Mouse (Mus musculus) brain, adult 2 months (tissue): ENCODE data around the gene Crebzf.

Source experiments
- DNase-seq: peaks from one replicate; pipeline ENCODE4 v3.0.0; 2011; ENCODE audit warnings: low read depth, low spot score

Crebzf gene

DNA sequence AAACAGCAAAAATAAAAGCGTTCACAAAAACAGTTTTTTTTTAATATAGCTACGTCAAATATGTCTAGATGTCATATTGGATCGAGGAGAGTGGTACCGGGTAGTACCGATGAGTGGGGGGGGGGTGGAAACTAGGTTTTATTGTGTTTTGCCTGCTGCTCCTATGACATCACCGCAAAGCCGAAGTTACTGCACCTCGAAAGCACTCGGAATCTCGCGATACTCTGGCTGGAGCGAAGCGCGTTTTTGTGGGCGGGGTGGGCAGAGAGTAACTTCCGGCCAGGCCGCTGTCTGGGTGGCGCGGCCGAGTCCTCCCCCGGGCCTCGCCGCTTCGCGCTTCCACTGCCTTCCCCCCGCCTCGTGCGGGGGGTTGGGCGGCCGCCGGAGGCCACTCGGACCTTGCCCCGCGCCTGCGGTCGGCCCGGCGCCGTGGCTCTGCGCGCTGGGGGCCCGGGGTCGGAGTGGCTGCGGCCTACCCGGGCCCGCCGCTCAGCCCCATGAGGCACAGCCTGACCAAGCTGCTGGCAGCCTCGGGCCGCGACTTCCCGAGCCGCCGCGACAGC, at the start of gene Crebzf:
TSS of gene Crebzf (plus strand) at position 212 of the 563 bp plus-strand sequence.
- peak; percentile 99 for DNase-seq

DNA sequence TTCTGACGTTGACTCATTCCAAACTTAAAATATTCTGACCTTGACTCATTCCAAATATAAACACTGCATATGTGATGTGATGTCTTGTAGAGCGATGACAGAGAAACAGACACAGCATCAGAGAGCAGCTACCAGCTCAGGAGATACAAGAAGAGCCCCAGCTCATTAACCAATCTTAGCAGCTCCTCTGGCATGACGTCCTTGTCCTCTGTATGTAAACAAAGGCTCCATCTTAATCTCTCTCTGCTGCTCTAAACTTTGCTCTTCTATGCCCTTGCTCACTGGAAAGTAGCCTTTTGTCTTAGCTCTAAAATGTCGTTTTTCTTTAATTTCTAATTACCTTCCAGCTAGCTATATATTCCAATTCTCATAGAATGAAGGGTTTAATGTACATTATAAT, 47.5 kb upstream of the Crebzf start:
- DNase-seq = no peak

DNA sequence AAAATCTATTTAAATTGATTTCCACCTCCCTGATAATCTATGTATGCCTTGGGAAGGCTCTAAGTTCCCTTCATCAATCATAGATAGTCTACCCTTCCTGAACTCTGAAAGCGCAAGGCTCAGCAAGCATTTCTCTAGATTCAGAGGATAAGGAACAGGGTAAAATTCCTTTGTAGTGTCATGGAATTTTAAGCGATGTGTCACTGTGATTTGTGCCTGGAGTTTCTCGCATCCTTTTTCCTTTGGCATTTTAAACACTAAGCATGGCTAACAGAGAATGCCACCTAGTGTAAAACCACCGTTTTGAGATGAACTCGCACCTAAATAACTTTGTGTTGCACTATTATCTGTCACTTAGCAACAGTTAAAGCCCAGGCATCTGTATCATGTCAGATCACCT, 46.6 kb upstream of the Crebzf start:
- peak; percentile 30 for DNase-seq

DNA sequence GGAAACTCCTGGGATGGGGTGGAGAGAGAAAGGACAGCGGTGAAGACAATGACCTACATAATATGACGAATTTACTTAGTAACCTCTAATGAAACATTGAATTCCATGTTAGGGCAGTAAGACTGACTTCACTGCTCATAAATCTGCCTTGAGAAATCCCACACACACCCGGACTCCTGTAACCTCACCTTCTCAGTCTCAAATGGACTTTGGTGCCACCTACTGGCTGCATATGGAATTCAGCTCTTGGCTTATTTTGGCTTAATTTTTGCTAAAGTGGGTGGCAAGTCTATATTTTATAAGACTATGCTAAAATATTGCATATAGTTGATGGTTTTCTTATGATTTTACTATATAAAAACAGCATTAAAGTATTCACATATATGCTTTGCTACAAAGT, 32.6 kb upstream of the Crebzf start:
- DNase-seq = peak; percentile 87

DNA sequence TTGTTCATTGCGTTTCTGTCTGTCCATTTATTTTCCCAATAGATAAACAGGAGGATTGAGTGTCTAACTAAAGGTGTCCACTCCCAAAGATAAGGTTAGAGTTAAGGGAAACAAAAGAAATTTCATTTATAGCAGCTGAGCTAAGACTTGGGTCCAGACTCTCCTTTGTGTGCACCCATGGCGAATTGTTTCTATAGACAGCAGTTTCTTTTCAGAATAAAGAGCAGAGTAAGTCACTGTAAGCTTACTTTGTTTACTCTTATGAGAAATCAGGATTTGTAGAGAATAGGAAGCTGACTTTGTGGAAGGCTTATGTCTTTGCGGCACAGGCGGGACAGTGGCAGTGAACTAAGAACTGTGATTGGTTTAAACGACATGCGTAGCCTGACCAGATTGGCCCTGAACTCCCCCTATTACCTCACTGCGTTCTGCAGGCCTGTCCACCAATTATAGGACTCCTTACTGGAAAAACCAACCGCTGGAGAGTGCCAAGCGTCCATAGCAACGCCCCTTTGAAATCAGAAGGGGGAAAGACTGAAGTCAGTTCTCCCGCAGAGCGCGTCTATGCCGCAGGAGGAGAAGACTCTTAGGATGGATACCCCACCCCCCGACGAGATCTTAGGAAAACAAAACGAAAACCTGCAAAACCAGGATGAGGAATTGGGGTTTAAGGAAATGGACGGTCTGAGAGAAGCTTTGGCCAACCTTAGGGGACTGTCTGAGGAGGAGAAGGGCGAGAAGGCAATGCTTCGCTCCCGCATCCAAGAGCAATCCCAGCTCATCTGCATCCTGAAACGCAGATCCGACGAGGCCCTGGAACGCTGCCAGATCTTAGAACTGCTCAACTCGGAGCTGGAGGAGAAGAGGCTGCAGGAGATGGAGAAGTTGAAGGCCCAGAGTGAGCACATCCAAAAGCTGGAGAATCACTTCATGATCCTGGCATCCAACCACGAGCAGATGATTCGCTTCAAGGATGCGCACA, 16.2 kb upstream of the Crebzf start, which contains the start of gene Ccdc89:
TSS of gene Ccdc89 (plus strand) at position 558 of the 982 bp plus-strand sequence.
- peak; percentile 99 for DNase-seq

DNA sequence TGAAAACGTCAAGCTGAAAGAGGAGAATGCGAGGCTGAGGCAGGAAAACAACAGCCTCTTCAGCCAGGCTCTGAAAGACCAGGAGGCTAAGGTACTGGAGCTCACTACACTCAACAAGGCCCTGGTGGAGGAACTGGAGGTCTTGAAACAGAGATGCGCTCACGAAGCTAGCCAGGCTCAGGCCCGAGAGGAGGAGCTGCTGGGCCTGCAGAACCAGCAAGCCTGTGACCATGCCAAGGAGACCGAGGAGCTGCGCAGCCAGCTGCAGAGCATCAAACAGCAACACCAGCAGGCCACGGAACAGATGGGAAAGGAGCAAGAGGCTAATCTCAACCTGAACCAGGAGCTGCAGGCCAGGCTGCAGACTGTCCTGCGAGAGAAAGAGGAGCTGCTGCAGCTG, 15.5 kb upstream of the Crebzf start:
- peak; percentile 18 for DNase-seq

DNA sequence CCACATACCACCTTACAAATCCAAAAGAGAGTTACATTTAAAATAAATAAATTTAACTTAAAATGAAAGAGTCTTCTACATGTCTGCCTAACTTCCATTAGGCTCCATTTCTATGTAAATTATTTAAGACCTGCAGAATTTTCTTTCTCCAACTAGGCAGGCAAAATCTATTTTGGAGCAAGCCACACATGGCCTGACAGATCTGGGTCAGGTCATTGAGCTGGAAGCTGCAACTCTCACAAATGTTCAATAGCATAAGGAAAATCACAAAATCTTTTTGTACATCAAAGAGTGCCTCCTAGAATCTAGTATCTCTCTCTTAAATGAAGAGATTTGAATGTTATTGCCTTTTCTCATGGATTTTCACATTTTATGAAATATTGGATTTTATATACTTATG, 10.3 kb upstream of the Crebzf start:
- peak; percentile 63 for DNase-seq

DNA sequence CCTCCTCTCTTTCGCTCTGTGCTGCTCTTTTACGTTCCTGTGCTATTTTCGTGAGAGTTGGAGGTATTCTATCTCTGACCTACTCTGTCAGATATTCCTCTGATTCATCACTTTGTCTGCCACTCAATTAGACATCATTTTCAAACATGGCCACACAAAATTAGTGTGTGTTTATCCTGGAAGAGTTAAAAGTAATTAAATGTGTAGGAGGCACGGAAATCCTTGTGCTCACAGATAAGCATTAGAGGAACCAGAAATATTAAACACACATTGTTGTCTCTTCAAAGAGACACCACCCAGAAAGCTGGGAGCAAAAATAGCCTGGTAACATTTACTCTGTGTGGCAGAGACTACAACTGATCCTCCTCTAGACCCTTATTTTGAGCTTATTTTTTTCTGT, 2.5 kb upstream of the Crebzf start:
- DNase-seq = no peak

DNA sequence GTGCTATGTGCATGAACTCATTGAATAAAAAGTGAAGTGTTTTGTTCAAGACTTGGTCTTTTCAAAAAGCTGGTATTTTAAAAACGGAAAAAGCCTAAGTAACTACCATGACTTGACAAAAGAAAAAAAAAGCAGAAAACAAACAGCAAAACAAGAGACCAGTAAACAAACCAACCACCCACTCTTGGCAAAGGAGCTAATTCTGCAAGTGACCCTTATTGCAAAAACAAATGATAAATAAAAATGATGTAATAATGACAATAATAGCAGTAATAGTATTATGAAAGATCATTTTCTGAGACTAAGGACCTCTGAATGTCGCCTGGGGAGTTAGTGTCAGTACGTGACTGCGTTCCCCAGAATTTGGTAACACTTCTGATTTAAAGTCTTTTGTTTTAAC, 459 bp upstream of the Crebzf start:
- no peak for DNase-seq

DNA sequence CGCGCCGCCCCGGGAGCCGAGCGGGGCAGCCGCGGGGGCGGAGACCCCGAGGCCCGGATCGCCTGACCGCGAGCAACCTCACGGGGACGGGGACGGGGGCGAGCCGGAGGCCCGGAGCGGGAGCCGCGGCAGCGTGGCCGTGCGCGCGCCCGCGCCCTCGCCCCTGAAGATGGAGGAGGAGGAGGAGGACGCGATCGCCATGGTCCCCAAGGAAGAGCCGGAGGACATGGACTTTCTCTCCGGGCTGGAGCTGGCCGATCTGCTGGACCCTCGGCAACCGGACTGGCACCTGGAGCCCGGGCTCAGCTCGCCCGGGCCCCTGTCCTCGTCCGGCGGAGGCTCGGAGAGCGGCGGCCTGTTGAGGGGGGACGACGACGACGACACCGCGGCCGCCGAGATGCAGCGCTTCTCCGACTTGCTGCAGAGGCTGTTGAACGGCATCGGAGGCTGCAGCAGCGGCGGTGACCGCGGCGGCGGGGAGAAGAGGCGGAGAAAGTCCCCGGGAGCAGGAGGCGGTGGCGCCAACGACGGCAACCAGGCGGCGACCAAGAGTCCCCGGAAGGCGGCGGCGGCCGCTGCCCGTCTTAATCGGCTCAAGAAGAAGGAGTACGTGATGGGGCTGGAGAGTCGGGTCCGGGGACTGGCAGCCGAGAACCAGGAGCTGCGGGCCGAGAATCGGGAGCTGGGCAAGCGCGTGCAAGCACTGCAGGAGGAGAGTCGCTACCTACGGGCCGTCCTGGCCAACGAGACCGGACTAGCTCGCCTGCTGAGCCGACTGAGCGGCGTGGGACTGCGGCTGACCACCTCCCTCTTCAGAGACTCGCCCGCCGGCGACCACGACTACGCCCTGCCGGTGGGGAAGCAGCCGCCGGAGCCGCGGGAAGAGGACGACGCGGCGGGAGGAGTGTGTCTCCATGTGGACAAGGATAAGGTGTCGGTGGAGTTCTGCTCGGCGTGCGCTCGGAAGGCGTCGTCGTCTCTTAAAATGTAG, 867 bp downstream of the Crebzf start:
- peak; percentile 79 for DNase-seq

DNA sequence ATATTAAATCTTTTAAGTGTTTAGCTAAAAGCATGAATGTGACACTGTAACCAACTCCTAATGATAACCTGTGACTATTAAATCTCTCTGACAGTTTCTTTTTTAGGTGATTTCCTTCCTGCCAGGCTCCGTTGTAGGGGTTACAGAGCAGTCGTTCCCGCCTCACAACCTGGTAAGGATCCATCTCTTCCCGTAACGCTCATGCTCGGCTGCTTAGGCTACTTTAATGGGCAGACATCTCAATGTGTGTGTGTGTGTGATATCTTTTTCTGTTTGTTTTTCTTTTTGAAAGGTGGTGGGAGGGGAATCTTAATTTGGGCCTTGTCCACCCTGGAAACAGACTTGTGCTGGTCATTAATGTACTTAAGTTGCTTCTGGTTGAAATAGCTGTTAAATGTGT, 1.7 kb downstream of the Crebzf start:
- DNase-seq = peak; percentile 31

DNA sequence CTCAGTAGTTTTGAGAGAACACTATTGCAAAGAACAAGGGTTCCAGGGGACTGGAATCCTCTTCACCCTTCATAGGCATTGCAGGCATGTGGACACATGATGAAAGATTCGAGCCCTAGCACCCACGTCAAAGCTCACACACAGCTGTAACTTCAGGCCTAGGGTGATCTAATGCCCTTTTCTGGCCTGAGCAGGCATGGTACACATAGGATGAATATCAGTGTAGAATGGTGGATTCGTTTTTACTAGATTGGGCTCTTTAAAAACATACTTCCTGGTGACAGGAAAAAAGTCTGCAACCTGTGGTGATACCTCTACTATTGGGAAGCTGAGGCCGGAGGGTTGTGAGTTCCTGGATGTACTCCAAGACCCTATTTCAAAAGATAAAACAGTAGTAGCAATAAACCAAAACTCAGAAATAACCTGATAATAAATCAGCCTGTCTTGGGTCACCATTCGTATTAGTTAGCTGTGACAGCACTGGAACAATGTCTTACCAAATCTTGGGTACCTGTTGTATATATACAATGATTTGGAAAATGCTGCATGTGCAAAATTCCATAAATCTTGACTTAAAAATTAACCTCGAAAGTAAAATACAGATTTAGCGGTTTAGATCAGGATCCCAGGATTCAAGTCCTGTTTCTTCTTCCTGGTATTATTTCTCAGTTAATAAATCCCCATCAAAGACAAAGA, 13.8 kb downstream of the Crebzf start:
- no peak for DNase-seq

DNA sequence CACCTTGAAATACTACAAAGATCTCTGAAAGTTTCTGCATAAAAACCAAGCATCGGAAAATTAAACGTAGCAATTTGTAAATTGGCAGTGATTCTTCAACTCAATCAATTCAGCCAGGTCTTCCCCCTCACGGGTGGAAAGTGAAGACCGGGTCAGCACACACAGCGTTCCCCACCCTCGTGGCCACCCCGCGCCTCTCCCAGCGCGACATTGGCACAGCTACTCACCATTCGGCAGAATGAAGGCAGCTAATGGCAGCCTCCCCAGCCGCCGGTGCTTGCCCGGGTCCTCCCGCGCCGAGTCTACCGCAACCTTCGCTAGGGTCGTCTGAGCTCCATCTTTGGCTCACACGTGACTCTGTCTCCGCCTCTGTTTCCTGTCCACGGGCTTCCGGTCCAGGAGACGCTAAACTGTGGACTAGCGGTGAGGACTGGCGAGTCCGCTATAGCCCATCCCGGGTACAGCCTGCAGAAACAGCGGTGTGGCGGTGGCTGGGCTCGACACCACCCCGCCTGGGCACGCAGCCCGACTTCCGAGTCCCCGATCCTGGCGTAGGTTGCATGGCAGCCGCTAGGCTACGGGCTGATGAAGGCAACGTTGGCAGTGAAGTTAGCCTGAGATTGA, 14.4 kb downstream of the Crebzf start, which contains the start of gene Tmem126a:
TSS of gene Tmem126a (minus strand) at position 385 of the 624 bp plus-strand sequence.
- DNase-seq = peak; percentile 96

DNA sequence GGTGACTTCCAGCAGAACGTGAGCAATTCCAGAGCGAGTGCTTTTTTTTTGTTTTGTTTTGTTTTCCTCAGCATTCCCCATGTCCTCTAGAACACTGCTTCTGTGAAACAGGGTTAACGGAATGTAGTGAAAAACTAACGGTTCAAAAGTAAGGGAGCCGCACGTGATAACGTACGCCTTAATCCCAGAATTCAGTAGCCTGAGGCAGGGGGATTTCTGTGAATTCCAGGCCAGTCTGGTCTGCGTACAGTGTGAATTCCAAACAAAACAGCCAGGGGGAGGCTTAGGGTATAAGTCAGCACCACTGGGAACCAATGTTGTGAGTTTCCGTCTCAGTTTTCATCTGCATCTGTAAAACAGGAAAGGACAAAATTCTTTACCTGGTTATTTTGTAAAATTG, 15.0 kb downstream of the Crebzf start:
- peak; percentile 43 for DNase-seq

DNA sequence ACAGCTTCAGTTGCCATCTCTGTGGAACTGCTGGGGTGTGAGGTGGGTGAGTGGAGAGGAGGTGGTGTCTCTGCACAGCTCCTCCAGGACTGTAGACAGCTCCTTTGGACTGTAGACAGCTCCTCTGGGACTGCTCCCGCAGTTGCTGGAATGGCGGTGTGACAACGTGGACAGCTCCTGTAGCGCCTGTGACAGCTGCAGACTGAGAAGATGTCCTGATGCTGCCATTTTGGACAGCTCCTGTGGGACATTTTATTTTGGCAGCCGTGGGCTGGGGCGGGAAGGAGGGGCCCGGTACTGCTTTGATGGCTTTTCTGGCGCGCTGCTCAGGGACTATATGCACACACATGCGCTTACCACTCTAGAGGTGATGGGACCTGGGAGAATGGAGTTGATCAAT, 17.8 kb downstream of the Crebzf start:
- no peak for DNase-seq

DNA sequence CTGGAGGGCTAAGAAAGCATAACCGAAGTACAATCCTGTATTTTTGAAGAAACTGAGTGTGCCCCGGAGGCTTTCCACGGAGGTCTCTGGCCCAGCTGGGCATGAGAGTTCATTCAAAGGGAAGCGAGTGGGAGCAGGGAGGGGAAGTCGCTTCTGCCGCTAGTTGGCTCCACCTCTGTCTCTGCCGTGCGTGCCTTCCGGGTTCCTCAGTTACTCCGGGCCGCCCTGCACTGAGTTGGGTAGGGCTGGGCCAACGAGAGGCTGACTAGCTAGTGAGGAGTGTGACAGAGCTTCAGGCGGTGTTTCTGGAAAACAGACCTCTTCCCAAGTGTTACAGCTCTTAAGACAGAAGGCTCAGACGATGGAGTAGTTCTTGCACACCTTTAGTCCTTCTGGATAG, 18.4 kb downstream of the Crebzf start:
- peak; percentile 37 for DNase-seq

DNA sequence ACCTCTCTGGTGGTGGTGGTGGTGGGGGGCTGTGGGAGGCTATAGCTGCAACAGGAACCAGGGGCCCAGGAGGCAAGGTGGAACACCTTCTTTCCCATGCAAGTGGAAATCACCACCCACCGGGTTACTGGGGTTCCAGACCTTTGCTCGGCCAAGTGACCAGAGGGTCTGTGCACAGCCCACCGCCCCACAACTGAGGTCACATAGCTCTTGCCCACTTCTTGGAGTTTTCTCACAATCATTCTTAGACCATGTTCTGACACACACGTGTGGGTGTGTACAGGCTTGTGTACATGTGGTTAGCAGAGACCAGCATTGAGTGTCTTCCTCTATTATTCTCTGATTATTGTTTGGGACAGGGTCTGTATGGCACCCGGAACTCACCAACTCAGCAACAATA, 18.9 kb downstream of the Crebzf start:
- DNase-seq = no peak

DNA sequence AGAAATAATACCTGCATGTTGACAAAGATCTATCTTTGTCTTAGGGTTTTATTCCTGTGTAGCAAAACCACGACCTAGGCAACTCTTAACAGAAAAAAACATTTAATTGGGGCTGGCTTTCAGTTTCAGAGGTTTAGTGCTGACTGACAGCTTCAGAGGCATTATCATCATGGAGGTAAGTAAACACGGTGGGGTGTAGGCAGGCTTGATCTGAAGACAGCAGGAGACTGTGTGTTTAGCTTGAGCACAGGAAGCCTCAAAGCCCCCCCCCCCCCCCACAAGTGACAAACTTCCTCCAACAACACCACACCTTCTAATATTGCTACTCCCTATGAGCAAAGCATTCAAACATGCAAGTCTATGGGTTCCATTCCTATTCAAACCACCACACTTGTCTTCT, 31.0 kb downstream of the Crebzf start:
- no peak for DNase-seq

DNA sequence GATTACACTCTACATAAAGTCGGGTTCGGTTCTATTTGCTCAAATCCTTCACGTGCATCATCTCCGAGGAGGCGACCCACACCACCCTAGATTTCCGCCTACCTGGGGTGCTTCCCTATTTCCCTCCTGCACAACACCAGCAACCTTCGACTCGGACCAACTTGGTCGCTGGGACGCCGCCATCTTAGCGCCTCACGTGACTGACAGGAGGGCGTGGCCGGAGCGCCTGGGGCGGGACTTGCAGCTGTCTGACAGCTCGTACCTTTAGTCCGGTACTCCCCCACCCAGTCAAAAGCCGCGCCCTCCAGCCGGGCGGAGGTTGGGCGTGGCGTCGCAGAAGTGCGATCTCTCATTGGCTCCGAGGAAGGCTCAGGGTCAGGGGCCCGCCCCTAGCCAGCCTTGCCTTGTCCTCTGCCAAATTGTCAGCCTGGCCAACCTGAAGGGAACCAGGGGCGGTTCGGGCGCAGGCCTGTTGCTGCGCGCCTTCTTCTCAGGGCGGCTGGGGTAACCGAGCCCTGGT, 33.3 kb downstream of the Crebzf start, which contains the start of gene Tmem126b:
TSS of gene Tmem126b (minus strand) at position 209 of the 520 bp plus-strand sequence.
- DNase-seq = peak; percentile 100
